Mouse (Mus musculus) ES-Bruce4 (cell line): ENCODE data around the gene Gm867. TPM values are rescaled to one million over a fixed set of nuclear protein-coding genes. Genes with fewer than 3 reads are reported as not detected.

Source experiments
- H3K27ac ChIP-seq: 2 replicates; pipeline ENCODE4 v1.5.1; 2012; ENCODE audit warnings: low read length, inconsistent platforms; ENCODE audit not compliant: insufficient read depth
- H3K27me3 ChIP-seq: 2 replicates; pipeline ENCODE4 v1.6.1; 2012; ENCODE audit warnings: mild to moderate bottlenecking, low read length, inconsistent platforms; ENCODE audit not compliant: control insufficient read depth, poor library complexity, insufficient read depth, severe bottlenecking
- H3K36me3 ChIP-seq: 2 replicates; pipeline ENCODE4 v1.6.1; 2012; ENCODE audit warnings: inconsistent platforms, mild to moderate bottlenecking, low read length, moderate library complexity; ENCODE audit not compliant: control insufficient read depth, poor library complexity, insufficient read depth, severe bottlenecking
- H3K4me1 ChIP-seq: one replicate; pipeline ENCODE4 v1.8.1; 2011; ENCODE audit warnings: low read length; ENCODE audit not compliant: control insufficient read depth, insufficient read depth
- H3K4me3 ChIP-seq: 2 replicates; pipeline ENCODE4 v1.5.1; 2011; ENCODE audit warnings: low read depth, mild to moderate bottlenecking, low read length
- H3K9ac ChIP-seq: 2 replicates; pipeline ENCODE4 v1.6.1; 2012; ENCODE audit warnings: low read depth, mild to moderate bottlenecking, inconsistent platforms; ENCODE audit not compliant: poor library complexity, severe bottlenecking
- H3K9me3 ChIP-seq: replicated peaks from 2 replicates; pipeline ENCODE4 v1.6.1; 2012; ENCODE audit warnings: mild to moderate bottlenecking, low read length, inconsistent platforms; ENCODE audit not compliant: control insufficient read depth, poor library complexity, insufficient read depth, severe bottlenecking
- CTCF ChIP-seq: IDR thresholded peaks from one replicate; pipeline ENCODE4 v1.8.1; 2011; ENCODE audit warnings: low read depth, low read length
- EP300 ChIP-seq: IDR thresholded peaks from 2 replicates; pipeline ENCODE4 v1.6.1; 2011; ENCODE audit warnings: low read depth, low read length; ENCODE audit not compliant: insufficient read depth
- POLR2A ChIP-seq: IDR thresholded peaks from one replicate; pipeline ENCODE4 v1.8.1; 2011; ENCODE audit warnings: low read length; ENCODE audit not compliant: insufficient read depth
- polyA plus RNA-seq: library from polyadenylated mRNA; stranded (reverse); fragments of >200 nt; gene quantifications from 2 replicates; pipeline ENCODE4 v1.2.4, GENCODE M21; 2011; ENCODE audit warnings: low read depth; ENCODE audit not compliant: missing spikeins, insufficient read depth, insufficient read length

Gene Gm867
- polyA plus RNA-seq, 1 experiment: 0.66 TPM

GRCm38 (mm10) chr10:75945213-75945612 lies 4.7 kb upstream of the Gm867 start:
- no peaks in the 10 kb centered on the region for H3K27me3 ChIP-seq
- peaks cover 9% of the 10 kb centered on the region for H3K4me1 ChIP-seq
- no peak for TF ChIP-seq POLR2A
- no peak for TF ChIP-seq EP300
- no peak for TF ChIP-seq CTCF
- no peaks in the 10 kb centered on the region for H3K36me3 ChIP-seq
- H3K27ac ChIP-seq: no peak overlapping the region
- no peaks in the 10 kb centered on the region for H3K9me3 ChIP-seq
- H3K4me3 ChIP-seq: no peak overlapping the region
- H3K9ac ChIP-seq: no peak overlapping the region

GRCm38 (mm10) chr10:75944066-75944772 lies 3.7 kb upstream of the Gm867 start:
- H3K36me3 ChIP-seq: no peaks in the 10 kb centered on the region
- no peak overlapping the region for H3K9ac ChIP-seq
- no peaks in the 10 kb centered on the region for H3K9me3 ChIP-seq
- H3K4me1 ChIP-seq: peaks cover 4% of the 10 kb centered on the region
- TF ChIP-seq POLR2A (no peak), CTCF (no peak), EP300 (no peak)
- H3K27ac ChIP-seq: no peak overlapping the region
- H3K27me3 ChIP-seq: no peaks in the 10 kb centered on the region
- H3K4me3 ChIP-seq: no peak overlapping the region

GRCm38 (mm10) chr10:75942736-75943477 lies 2.4 kb upstream of the Gm867 start, which contains the start of gene Vpreb3:
Vpreb3 (plus strand) TSS chr10:75943057.
- Histone ChIP-seq H3K27me3 (no peaks in the 10 kb centered on the region), H3K9me3 (no peaks in the 10 kb centered on the region), H3K4me1 (peaks cover 4% of the 10 kb centered on the region), H3K27ac (no peak within 1 kb of the TSS), H3K4me3 (no peak within 1 kb of the TSS), H3K9ac (no peak within 1 kb of the TSS), H3K36me3 (0 out of 2 replicates have a peak, but pooled peaks cover 5% of the 10 kb centered on the region)
- TF ChIP-seq POLR2A: no peak
- TF ChIP-seq CTCF: no peak
- TF ChIP-seq EP300: no peak

- peak; percentile 69; the same call in 1 of the 2 replicates for TF ChIP-seq EP300
- no peak for TF ChIP-seq POLR2A
- Histone ChIP-seq H3K27ac (peak overlapping the region; percentile 87), H3K9ac (no peak overlapping the region), H3K27me3 (no peaks in the 10 kb centered on the region), H3K36me3 (peaks cover 12% of the 10 kb centered on the region; the same call in 1 of the 2 replicates), H3K4me3 (no peak overlapping the region), H3K4me1 (peaks cover 4% of the 10 kb centered on the region), H3K9me3 (no peaks in the 10 kb centered on the region)
Observed at GRCm38 (mm10) chr10:75941042-75941824, 761 bp upstream of the Gm867 start.

GRCm38 (mm10) chr10:75939481-75940234 lies 814 bp downstream of the Gm867 start:
- Histone ChIP-seq H3K27ac (peak overlapping the region; percentile 87), H3K4me1 (peaks cover 4% of the 10 kb centered on the region), H3K4me3 (peak overlapping the region; percentile 31), H3K36me3 (peaks cover 12% of the 10 kb centered on the region; the same call in 1 of the 2 replicates), H3K9me3 (no peaks in the 10 kb centered on the region), H3K27me3 (no peaks in the 10 kb centered on the region), H3K9ac (peak overlapping the region; percentile 28)
- no peak for TF ChIP-seq POLR2A
- peak; percentile 93 for TF ChIP-seq EP300
